Mouse (Mus musculus) limb, embryonic 11.5 days (tissue): ENCODE data around the gene Elmsan1. TPM values are rescaled to one million over a fixed set of nuclear protein-coding genes. Genes with fewer than 3 reads are reported as not detected.

Source experiments
- ATAC-seq: fragments of 200-750 bp; cut with Nextera tagmentation; 2 replicates; pipeline ENCODE4 v1.8.0; 2017; ENCODE audit warnings: low read depth; ENCODE audit not compliant: insufficient number of reproducible peaks, low FRiP score, low TSS enrichment
- DNase-seq: peaks from one replicate; pipeline ENCODE4 v3.0.0-alpha.2; 2015; ENCODE audit warnings: low spot score
- H3K27ac ChIP-seq: fragments of 300-500 bp; sonication (generic); replicated peaks from 2 replicates; pipeline ENCODE4 v1.5.1; 2014; ENCODE audit warnings: low read depth, mild to moderate bottlenecking, low read length
- H3K27me3 ChIP-seq: fragments of 300-500 bp; sonication (generic); 2 replicates; pipeline ENCODE4 v1.6.1; 2014; ENCODE audit warnings: mild to moderate bottlenecking, low read length, mixed read lengths; ENCODE audit not compliant: control insufficient read depth, insufficient read depth
- H3K36me3 ChIP-seq: fragments of 300-500 bp; sonication (generic); 2 replicates; pipeline ENCODE4 v1.6.1; 2014; ENCODE audit warnings: mild to moderate bottlenecking, low read length, moderate library complexity, mixed read lengths; ENCODE audit not compliant: control insufficient read depth, insufficient read depth
- H3K4me1 ChIP-seq: fragments of 300-500 bp; sonication (generic); 2 replicates; pipeline ENCODE4 v1.6.1; 2014; ENCODE audit warnings: low read length, mixed read lengths; ENCODE audit not compliant: control insufficient read depth, insufficient read depth
- H3K4me2 ChIP-seq: fragments of 300-500 bp; sonication (generic); 2 replicates; pipeline ENCODE4 v1.6.1; 2014; ENCODE audit warnings: low read depth, mild to moderate bottlenecking, moderate library complexity; ENCODE audit not compliant: severe bottlenecking
- H3K4me3 ChIP-seq: fragments of 300-500 bp; sonication (generic); 2 replicates; pipeline ENCODE4 v1.5.1; 2014; ENCODE audit warnings: low read depth, low read length
- H3K9ac ChIP-seq: fragments of 300-500 bp; sonication (generic); 2 replicates; pipeline ENCODE4 v1.6.1; 2014; ENCODE audit warnings: mild to moderate bottlenecking, low read length
- H3K9me3 ChIP-seq: fragments of 300-500 bp; sonication (generic); 2 replicates; pipeline ENCODE4 v1.6.1; 2016; ENCODE audit warnings: low read length; ENCODE audit not compliant: control insufficient read depth
- WGBS: fragments of 180-500 bp; shearing (Covaris S2); extraction: QIAGEN DNeasy Blood & Tissue Kit; methylation state at CpG from one replicate; pipeline ENCODE4 v1.1.7; 2014; 5-methylcytosine and 5-hydroxymethylcytosine counted together
- polyA plus RNA-seq: library from polyadenylated mRNA; unstranded; fragments of >200 nt; fragmentation: Nextera tagmentation; extraction: Ambion mirVana; gene quantifications from 2 replicates; pipeline ENCODE4 v1.2.1, GENCODE M21; 2014

Elmsan1 gene
- polyA plus RNA-seq, 1 experiment from 2014 or later = 6.1 TPM

- WGBS = 85% methylated on average over 11 of the region's 11 CpGs
- ATAC-seq = no peak
- H3K4me1 ChIP-seq = peaks cover 9% of the 10 kb centered on the region
- no peaks in the 10 kb centered on the region for H3K36me3 ChIP-seq
- H3K9ac ChIP-seq = no peak overlapping the region
- no peak overlapping the region for H3K4me2 ChIP-seq
- no peaks in the 10 kb centered on the region for H3K27me3 ChIP-seq
- H3K27ac ChIP-seq = no peak overlapping the region
- H3K9me3 ChIP-seq = no peaks in the 10 kb centered on the region
- DNase-seq = no peak
- no peak overlapping the region for H3K4me3 ChIP-seq
These were observed 8.4 kb downstream of the Elmsan1 start for GRCm38 (mm10) chr12:84210288-84210687.

DNA sequence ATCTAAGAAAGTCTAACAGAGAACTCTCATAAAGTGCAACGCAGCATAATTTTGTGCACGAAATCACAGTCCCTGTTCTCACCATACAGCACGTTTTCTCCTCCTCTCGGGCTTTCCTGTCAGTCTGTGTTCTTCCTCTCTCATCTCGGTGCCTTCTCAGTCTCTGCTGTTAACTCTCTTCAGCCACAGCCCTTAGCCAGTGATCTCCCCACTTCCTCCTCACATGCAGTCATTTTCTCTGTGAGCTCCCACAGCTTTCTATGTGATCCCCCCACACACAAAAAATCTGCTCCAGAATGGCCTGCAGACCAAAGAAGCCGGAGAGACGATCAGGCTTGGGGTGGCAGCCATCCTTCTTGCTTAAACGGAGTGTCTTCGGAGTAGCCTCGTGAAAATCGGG lies 9.6 kb downstream of the Elmsan1 start:
- no peak for ATAC-seq
- Histone ChIP-seq H3K36me3 (no peaks in the 10 kb centered on the region), H3K4me2 (no peak overlapping the region), H3K4me1 (no peaks in the 10 kb centered on the region), H3K4me3 (no peak overlapping the region), H3K27ac (no peak overlapping the region), H3K9me3 (no peaks in the 10 kb centered on the region), H3K9ac (no peak overlapping the region), H3K27me3 (no peaks in the 10 kb centered on the region)
- WGBS = 91% methylated on average over 11 of the region's 11 CpGs
- no peak for DNase-seq

GRCm38 (mm10) chr12:84207209-84207817 lies 11.4 kb downstream of the Elmsan1 start:
- DNase-seq (no peak), ATAC-seq (no peak)
- H3K4me3 ChIP-seq = no peak overlapping the region
- WGBS = 94% methylated on average over 18 of the region's 18 CpGs
- H3K27ac ChIP-seq = no peak overlapping the region
- no peak overlapping the region for H3K9ac ChIP-seq
- no peaks in the 10 kb centered on the region for H3K36me3 ChIP-seq
- H3K4me2 ChIP-seq = no peak overlapping the region
- H3K27me3 ChIP-seq = no peaks in the 10 kb centered on the region
- H3K4me1 ChIP-seq = no peaks in the 10 kb centered on the region
- H3K9me3 ChIP-seq = no peaks in the 10 kb centered on the region

- no peaks in the 10 kb centered on the region for H3K27me3 ChIP-seq
- H3K4me1 ChIP-seq = no peaks in the 10 kb centered on the region
- ATAC-seq (no peak), DNase-seq (no peak)
- no peak overlapping the region for H3K4me2 ChIP-seq
- H3K9ac ChIP-seq = no peak overlapping the region
- H3K36me3 ChIP-seq = no peaks in the 10 kb centered on the region
- no peaks in the 10 kb centered on the region for H3K9me3 ChIP-seq
- no peak overlapping the region for H3K27ac ChIP-seq
- no peak overlapping the region for H3K4me3 ChIP-seq
- 60% methylated on average over 7 of the region's 7 CpGs for WGBS
These were observed 12.2 kb downstream of the Elmsan1 start for GRCm38 (mm10) chr12:84206525-84206924.

DNA sequence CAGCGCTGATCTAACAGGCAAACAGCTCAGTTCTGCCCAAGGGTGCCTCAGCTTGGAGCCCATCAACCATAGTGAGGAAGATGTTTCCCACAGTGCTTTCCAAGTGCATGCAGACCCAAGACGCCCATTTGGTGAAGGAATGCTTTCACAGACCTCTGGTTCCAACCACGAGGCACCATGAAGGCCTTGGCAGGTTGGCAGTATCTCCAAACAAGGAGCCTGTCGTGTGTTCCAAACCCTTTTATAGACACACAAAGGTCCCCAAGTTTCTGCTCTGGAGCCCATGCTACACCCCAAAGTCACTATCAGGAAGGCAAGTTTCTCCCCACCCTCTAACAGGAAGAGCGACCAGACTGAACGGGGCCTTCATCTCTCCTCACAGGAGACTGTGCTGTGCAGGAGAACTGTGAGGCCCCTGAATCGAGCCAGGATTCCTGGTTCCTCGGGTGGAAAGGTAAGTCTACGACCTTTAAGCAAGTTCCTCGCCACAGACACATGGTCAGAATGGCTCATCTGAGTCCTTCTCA lies 13.0 kb downstream of the Elmsan1 start:
- Histone ChIP-seq H3K4me2 (no peak overlapping the region), H3K4me3 (no peak overlapping the region), H3K9ac (no peak overlapping the region), H3K27me3 (no peaks in the 10 kb centered on the region), H3K27ac (no peak overlapping the region), H3K36me3 (no peaks in the 10 kb centered on the region), H3K4me1 (no peaks in the 10 kb centered on the region), H3K9me3 (no peaks in the 10 kb centered on the region)
- DNase-seq (no peak), ATAC-seq (no peak)
- WGBS = 85% methylated on average over 10 of the region's 10 CpGs

DNA sequence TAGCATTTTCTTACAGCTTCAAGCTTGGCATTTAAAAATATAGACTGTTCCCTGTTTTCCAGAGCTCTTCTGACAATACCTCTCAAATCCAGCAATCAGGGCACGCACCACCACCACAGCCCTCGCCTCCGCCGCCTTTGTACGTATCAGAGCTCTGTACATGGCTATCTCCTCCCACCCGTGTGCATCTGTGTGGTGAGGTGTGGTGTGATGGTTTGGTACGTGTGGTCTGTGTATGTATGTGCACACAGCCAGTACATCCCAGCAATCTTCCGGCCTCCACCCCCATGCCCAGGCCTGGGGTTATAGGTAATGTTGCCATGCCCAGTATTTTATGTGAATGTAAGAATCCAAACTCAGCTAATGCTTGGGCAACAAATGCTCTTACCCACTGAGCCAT lies 14.0 kb downstream of the Elmsan1 start:
- Histone ChIP-seq H3K4me1 (no peaks in the 10 kb centered on the region), H3K9me3 (no peaks in the 10 kb centered on the region), H3K27ac (no peak overlapping the region), H3K36me3 (no peaks in the 10 kb centered on the region), H3K4me2 (no peak overlapping the region), H3K27me3 (no peaks in the 10 kb centered on the region), H3K4me3 (no peak overlapping the region), H3K9ac (no peak overlapping the region)
- ATAC-seq (no peak), DNase-seq (no peak)
- 91% methylated on average over 8 of the region's 8 CpGs for WGBS

GRCm38 (mm10) chr12:84203778-84204216 lies 14.9 kb downstream of the Elmsan1 start:
- no peaks in the 10 kb centered on the region for H3K9me3 ChIP-seq
- H3K36me3 ChIP-seq = no peaks in the 10 kb centered on the region
- H3K27me3 ChIP-seq = no peaks in the 10 kb centered on the region
- H3K9ac ChIP-seq = no peak overlapping the region
- 56% methylated on average over 7 of the region's 7 CpGs for WGBS
- H3K4me2 ChIP-seq = no peak overlapping the region
- H3K4me1 ChIP-seq = no peaks in the 10 kb centered on the region
- DNase-seq (no peak), ATAC-seq (no peak)
- H3K4me3 ChIP-seq = no peak overlapping the region
- H3K27ac ChIP-seq = no peak overlapping the region

GRCm38 (mm10) chr12:84203170-84203777 lies 15.4 kb downstream of the Elmsan1 start:
- Histone ChIP-seq H3K4me2 (no peak overlapping the region), H3K9me3 (no peaks in the 10 kb centered on the region), H3K27ac (no peak overlapping the region), H3K36me3 (no peaks in the 10 kb centered on the region), H3K27me3 (no peaks in the 10 kb centered on the region), H3K9ac (no peak overlapping the region), H3K4me3 (no peak overlapping the region), H3K4me1 (no peaks in the 10 kb centered on the region)
- ATAC-seq = no peak
- 71% methylated on average over 7 of the region's 7 CpGs for WGBS
- DNase-seq = no peak
